Mouse (Mus musculus) v-Abl transformed pro-B cells (cell line): ENCODE measurements around the gene Pole4.

Experiments used
- in situ Hi-C, 2 experiments: fragments of 400-800 bp; cut with MboI; formaldehyde crosslinking; loops; one replicate each; pipeline ENCODE4 v1.15.1; 2025; ENCODE audit not compliant: unreplicated experiment in 2 of 2

Pole4 gene

GRCm38 (mm10) chr6:82705221-82705620 lies at the start of gene Pole4:
Gene Pole4, minus strand, starts transcription at chr6:82705365.
- in situ Hi-C loops, result loop anchor here in 1 of 2 experiments (25.0 kb wide), 1 partner anchor 318 kb away; no protein-coding TSS in a partner anchor

- in situ Hi-C loops, result loop anchor here (10.0 to 25.0 kb wide), 2 partner anchors 410 to 758 kb away; partner anchors contain the start of genes Dctn1 (in 1 of the 2) and Dguok (in 1 of the 2)
These were observed 49.6 kb upstream of the Pole4 start for GRCm38 (mm10) chr6:82754769-82755168.

DNA sequence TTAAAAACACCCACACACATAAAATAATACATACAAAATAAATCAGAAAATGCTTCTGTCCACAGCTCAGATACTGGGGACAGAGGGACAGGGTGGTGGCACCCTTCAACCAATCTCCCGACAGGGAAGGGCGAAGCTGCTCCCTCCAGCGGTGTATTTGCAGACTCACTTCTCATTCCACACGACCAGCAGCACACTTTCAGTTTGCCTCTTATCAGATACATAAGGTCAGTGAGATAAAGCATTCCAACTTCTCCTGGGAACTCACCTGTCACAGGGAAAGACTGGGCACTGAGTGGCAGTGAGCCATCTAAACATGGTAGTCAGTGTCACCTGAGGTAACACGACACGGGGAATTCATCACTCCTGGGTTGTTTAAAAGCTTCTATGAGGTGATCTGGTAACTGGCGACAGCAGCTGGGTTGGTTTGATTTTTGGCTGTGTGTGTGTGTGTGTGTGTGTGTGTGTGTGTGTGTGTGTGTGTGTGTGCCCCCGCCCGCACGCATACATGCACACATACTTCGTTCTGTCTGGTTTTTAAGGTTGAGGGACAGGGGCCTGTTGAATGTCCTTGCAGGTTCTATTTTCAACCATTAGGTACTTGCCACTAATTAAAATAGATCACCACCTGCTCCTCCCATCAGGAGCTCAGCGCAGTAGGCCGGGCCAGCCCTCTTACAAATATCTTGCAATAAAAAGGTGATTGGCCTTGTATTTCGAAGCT lies 48.6 kb upstream of the Pole4 start:
- in situ Hi-C loops, result loop anchor here (10.0 to 25.0 kb wide), 2 partner anchors 411 to 759 kb away; partner anchors contain the start of genes Dctn1 (in 1 of the 2) and Dguok (in 1 of the 2)

GRCm38 (mm10) chr6:82753061-82753460 lies 47.9 kb upstream of the Pole4 start:
- in situ Hi-C loops, result loop anchor here (10.0 to 25.0 kb wide), 2 partner anchors 412 to 759 kb away; partner anchors contain the start of genes Dctn1 (in 1 of the 2) and Dguok (in 1 of the 2)

GRCm38 (mm10) chr6:82751791-82752190 lies 46.6 kb upstream of the Pole4 start:
- in situ Hi-C loops, result loop anchor here (10.0 to 25.0 kb wide), 2 partner anchors 413 to 761 kb away; partner anchors contain the start of genes Dctn1 (in 1 of the 2) and Dguok (in 1 of the 2)

DNA sequence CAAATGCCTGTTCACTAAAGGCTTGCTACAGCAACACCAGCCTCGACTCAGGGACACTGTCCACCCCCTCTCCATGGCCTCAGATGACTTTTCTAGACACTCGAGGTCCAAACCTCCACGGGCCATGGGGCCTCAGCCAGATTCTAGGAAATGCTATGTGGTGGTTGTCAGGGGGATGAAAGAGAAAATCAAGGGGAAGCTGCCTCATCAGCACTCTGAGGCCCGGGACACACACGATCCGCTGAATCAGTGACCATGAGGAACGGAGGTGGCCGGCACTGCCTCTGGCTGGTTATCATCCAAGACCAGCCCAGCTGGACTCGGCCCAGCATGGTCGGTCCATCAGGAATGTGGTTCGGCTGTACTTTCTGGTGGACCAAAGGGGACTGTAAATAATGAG lies 45.9 kb upstream of the Pole4 start:
- in situ Hi-C loops, result loop anchor here (10.0 to 25.0 kb wide), 2 partner anchors 414 to 761 kb away; partner anchors contain the start of genes Dctn1 (in 1 of the 2) and Dguok (in 1 of the 2)

- in situ Hi-C loops, result loop anchor here (10.0 to 25.0 kb wide), 2 partner anchors 415 to 762 kb away; partner anchors contain the start of genes Dctn1 (in 1 of the 2) and Dguok (in 1 of the 2)
These were observed 44.9 kb upstream of the Pole4 start for GRCm38 (mm10) chr6:82750063-82750462.

- in situ Hi-C loops, result loop anchor here (10.0 kb wide), 2 partner anchors 227 to 517 kb away; no protein-coding TSS in a partner anchor
These were observed 43.0 kb upstream of the Pole4 start for GRCm38 (mm10) chr6:82748106-82748672.

DNA sequence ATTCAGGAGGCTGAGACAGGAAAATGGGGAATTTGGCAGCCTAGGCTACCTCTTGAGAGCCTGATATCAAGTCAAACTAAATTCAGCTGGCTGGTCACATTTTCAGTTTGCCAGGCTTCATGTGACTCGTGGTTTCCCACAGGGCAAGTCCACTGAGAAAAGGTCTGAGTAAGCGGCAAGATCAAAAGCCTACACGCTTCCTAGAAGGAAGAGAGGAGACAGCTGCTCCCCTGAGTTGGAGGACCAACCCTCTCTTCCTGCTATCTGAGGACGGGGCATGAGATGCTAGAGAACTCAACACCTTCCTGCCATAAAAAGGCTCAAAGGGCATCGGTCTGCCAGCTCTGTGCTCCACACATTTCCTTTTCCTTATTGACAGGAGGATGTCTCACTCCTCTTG lies 41.9 kb upstream of the Pole4 start:
- in situ Hi-C loops, result loop anchor here (10.0 kb wide), 2 partner anchors 228 to 518 kb away; no protein-coding TSS in a partner anchor

DNA sequence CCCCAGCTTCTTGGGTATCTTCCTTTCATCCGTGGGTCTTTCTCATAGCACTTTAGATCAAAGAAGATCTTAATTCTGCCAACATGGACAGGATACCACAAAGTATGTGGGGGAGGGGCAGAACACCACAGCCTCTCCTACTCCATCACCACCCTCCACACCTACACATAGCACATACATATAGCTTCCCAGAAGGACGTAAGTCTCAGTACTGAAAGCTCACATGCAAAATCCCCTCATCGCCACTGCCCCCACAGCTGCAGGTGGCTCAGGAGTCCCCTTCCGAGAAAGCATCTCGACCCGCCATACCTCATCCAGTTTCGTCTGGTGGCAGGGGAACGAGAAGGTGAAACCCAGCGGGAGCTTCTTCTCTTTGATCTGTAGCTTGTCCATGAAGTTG lies 39.4 kb upstream of the Pole4 start:
- in situ Hi-C loops, result loop anchor here (5.0 to 10.0 kb wide), 3 partner anchors 148 to 520 kb away; no protein-coding TSS in a partner anchor

DNA sequence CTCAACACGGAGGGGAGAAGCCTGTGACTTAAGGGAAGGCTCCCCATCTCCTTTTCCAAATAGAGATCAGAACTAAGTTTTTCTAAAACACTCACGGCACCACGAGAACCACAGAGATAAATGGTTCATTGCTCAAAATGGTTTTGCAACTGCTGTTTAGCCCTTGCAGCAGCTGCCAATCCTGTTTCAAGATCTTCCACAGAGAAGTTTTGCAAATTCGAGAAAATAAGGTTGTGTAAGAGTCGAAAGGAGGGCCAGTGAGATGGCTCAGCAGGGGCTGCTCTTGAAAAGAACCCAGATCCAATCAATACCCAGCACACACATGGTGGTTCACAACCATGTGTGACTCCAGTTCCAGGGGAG lies 36.3 kb upstream of the Pole4 start:
- in situ Hi-C loops, result loop anchor here (5.0 to 10.0 kb wide), 3 partner anchors 151 to 523 kb away; no protein-coding TSS in a partner anchor

DNA sequence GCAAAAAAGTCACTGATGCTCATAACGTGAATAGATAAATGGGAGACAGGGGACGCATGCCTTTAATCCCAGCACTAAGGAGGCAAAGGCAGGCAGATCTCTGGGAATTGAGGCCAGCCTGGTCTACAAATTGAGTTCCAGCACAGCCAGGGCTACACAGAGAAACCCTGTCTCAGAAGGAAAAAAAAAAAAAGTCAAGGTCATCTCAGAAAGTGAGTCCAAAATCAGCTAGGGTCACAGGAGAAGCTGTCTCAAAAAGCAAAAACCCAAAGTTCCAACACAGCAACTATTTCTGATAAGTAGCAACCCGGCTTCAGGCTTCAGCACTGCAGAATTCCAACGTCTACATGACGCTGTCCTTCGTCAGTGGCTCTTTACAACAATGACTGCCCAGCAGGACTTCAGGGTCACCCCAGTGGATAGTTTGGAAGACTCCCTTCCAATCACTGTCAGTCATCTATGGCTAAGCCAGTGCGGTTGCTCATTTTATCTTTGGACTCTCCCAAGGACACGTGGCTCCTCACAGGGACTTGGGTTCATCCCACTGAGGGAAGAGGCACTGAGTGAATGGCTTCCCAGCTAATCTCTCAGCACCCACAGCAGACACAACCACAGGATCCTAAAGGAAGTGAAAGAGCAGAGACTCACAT lies 35.8 kb upstream of the Pole4 start:
- in situ Hi-C loops, result loop anchor here (5.0 to 10.0 kb wide), 3 partner anchors 151 to 524 kb away; no protein-coding TSS in a partner anchor

DNA sequence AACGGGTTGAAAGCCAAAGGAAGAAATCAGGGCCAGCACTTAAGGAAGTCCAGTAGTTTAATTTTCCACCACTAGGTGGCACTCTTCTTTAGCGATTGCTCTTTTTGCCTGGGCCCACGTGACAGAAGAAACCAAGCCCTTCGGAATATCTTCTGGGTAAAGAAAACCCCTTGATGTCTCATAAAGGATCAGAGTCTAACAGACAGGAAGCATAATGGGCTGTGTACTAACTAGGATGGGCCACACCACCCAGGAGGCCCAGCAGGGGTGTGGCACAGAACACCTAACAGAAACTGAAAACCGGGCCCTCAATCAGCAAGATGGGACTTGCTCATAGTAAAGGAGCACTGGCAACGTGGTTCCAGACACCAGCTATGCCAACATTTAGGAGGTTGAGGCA lies 35.1 kb upstream of the Pole4 start:
- in situ Hi-C loops, result loop anchor here (5.0 to 10.0 kb wide), 3 partner anchors 152 to 525 kb away; no protein-coding TSS in a partner anchor

DNA sequence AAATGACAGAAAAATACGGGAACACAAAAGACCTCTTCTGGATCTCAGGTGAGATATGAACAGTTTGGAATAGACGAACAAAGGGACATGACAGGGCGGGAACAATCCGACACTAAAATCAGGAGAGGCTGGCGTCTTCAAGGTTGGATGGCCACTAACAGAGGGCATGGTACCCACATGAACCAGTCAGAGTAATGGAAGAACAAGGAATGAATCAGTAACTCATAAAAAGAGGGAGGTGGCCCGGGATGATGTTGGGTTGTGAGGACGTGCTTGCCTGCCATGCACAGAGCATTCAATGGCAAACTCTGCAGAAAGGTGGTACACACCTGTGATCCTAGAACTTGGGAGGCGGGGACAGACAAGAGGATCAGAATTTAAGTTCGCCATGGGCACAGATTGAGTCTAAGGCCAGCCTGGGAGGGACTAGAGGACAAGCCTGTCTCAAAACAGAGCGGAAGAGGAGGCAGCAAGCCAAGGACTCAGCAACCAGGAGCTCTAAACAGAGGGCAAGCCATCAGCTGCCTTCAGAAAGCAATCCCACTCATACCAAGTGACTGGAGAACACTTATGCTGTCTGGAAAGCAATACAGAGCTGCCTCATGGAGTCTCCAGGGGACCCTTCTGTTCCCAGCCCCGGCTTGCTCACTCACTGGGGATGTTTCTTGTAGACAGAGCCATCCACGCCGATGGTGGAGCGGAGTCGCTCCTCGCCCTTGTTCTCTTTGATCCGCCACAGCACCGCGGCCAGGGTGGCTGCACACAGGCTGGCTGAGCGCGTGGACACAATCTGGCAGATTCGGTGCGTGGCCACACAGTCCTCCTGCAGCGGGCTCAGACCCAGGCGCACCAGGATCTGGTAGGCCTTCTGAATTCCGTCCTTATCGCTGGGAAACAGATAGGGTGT lies 32.7 kb upstream of the Pole4 start:
- in situ Hi-C loops, result loop anchor here in 1 of 2 experiments (5.0 kb wide), 1 partner anchor 154 kb away; no protein-coding TSS in a partner anchor

- in situ Hi-C loops, result loop anchor here in 1 of 2 experiments (5.0 kb wide), 1 partner anchor 155 kb away; no protein-coding TSS in a partner anchor
These were observed 31.7 kb upstream of the Pole4 start for GRCm38 (mm10) chr6:82736626-82737600.

DNA sequence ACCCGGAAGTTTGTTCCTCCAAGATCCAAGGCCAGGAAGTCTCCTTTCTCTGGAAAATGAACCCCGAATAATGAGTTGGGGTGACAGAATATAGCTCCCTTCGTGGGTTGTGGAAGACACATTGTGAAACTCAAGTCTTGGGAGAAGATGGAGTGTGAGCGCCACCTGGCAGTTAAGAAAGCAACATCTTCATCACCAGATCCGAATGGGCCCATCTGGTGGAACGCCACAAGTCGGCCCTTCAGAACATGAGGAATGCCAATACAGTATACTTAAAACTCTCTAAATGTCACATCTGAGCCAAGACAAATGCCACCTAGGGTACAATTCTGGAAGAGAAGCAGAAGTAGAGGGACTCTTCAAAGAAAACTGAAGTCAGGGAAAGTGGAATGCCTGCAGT lies 30.2 kb upstream of the Pole4 start:
- in situ Hi-C loops, result loop anchor here in 1 of 2 experiments (5.0 kb wide), 1 partner anchor 157 kb away; no protein-coding TSS in a partner anchor

DNA sequence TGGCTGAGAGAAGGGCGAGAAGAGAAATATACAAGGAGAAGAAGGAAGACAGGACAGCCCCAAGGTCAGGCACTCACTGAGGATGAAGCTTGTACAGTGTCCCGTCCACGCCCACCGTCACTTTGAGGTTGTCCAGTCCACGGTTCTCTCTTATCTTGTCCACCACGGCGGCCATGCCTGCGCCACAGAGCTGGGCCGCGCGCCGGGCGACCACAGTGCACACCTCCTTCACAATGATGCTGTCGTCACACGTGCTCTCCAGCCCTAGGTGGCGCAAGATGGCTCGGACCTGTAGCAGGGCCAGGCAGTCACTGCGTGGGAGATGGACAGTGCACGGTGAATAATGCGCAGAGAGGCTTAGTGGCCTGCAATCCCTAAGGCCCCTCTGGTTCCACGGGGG lies 23.5 kb upstream of the Pole4 start:
- in situ Hi-C loops, result no loop called here

DNA sequence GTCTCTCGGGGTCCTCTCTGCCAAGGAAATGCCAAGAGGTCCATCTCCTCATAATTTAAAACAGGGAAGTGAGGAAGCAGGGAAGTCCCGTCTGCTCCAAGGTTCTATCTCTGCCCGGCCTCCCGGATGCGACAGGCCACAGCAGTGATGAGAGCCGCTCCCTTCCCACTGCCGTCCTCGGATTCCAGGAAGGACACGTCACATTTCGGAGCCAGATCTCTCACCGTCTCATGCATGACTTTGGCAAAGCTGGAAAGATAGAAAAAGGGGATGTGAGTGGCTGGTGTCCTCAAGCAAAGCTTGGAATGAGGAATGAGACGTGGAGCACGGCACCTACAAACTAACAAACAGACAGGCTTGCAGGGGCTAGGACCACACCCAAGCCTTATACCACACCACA lies 22.0 kb upstream of the Pole4 start:
- in situ Hi-C loops, result no loop called here
